Mouse (Mus musculus): ENCODE results near the gene Pqlc3.
A peak's percentile ranks its signal among the peaks of the same experiment; 100 is the strongest.
"Not testable (repeated sequence)": the region's sequence is repeated elsewhere in the genome, so short reads cannot be mapped to it uniquely, and the experiment has no call there.

The Pqlc3 gene

GRCm38 (mm10) chr12:16999739-17000497, at the start of gene Pqlc3:
Pqlc3 (minus strand) TSS chr12:17000408.
- peak; percentile 93 for DNase-seq (ENCODE audit: low read depth)

GRCm38 (mm10) chr12:17049796-17050195, 49.6 kb upstream of the Pqlc3 start:
- DNase-seq (ENCODE audit: low read depth) = no peak

GRCm38 (mm10) chr12:17048979-17049612, 48.9 kb upstream of the Pqlc3 start:
- DNase-seq (ENCODE audit: low read depth) = no peak

GRCm38 (mm10) chr12:17043311-17043710, 43.1 kb upstream of the Pqlc3 start:
- no peak for DNase-seq (ENCODE audit: low read depth)

- peak; percentile 16 for DNase-seq (ENCODE audit: low read depth)
These were observed 40.4 kb upstream of the Pqlc3 start for GRCm38 (mm10) chr12:17040567-17040966.

- no peak for DNase-seq (ENCODE audit: low read depth)
These were observed 39.2 kb upstream of the Pqlc3 start for GRCm38 (mm10) chr12:17039415-17039814.

GRCm38 (mm10) chr12:17038246-17038645, 38.0 kb upstream of the Pqlc3 start:
- DNase-seq (ENCODE audit: low read depth) = no peak

GRCm38 (mm10) chr12:17037053-17037610, 36.9 kb upstream of the Pqlc3 start:
- no peak for DNase-seq (ENCODE audit: low read depth)

GRCm38 (mm10) chr12:17036532-17036931, 36.3 kb upstream of the Pqlc3 start:
- no peak for DNase-seq (ENCODE audit: low read depth)

- peak; percentile 65 for DNase-seq (ENCODE audit: low read depth)
These were observed 34.9 kb upstream of the Pqlc3 start for GRCm38 (mm10) chr12:17035128-17035527.

GRCm38 (mm10) chr12:17034671-17035070, 34.5 kb upstream of the Pqlc3 start:
- DNase-seq (ENCODE audit: low read depth) = no peak

GRCm38 (mm10) chr12:17033464-17033841, 33.2 kb upstream of the Pqlc3 start:
- peak; percentile 81 for DNase-seq (ENCODE audit: low read depth)

- peak; percentile 84 for DNase-seq (ENCODE audit: low read depth)
These were observed 32.7 kb upstream of the Pqlc3 start for GRCm38 (mm10) chr12:17032694-17033463.

- no peak for DNase-seq (ENCODE audit: low read depth)
These were observed 24.4 kb upstream of the Pqlc3 start for GRCm38 (mm10) chr12:17024554-17025110.

- no peak for DNase-seq (ENCODE audit: low read depth)
These were observed 21.9 kb upstream of the Pqlc3 start for GRCm38 (mm10) chr12:17022145-17022544.

GRCm38 (mm10) chr12:17021125-17021524, 20.9 kb upstream of the Pqlc3 start:
- not testable (repeated sequence) for DNase-seq (ENCODE audit: low read depth)

- DNase-seq (ENCODE audit: low read depth) = peak; percentile 56
These were observed 18.3 kb upstream of the Pqlc3 start for GRCm38 (mm10) chr12:17018468-17018867.

- DNase-seq (ENCODE audit: low read depth) = no peak
These were observed 15.5 kb upstream of the Pqlc3 start for GRCm38 (mm10) chr12:17015711-17016110.

GRCm38 (mm10) chr12:17012067-17012899, 12.1 kb upstream of the Pqlc3 start:
- no peak for DNase-seq (ENCODE audit: low read depth)

GRCm38 (mm10) chr12:17011100-17011870, 11.1 kb upstream of the Pqlc3 start, which contains the start of gene 2410004P03Rik:
2410004P03Rik (minus strand) TSS chr12:17011727.
- DNase-seq (ENCODE audit: low read depth) = peak; percentile 64

Data from 416B (cell line).